Mouse (Mus musculus): ENCODE data around the gene Gm38394. TPM values are rescaled to one million over a fixed set of nuclear protein-coding genes. Genes with fewer than 3 reads are reported as not detected.
A peak's percentile ranks its signal among the peaks of the same experiment; 100 is the strongest.

The Gm38394 gene
- polyA plus RNA-seq, 1 experiment: 13.1 TPM

- Histone ChIP-seq H3K27ac (ENCODE audit: control insufficient read depth, insufficient read depth, low read depth, low read length, poor library complexity) (0 out of 2 replicates have a peak overlapping the region, but pooled peaks have one; percentile 6), H3K4me3 (replicated peaks; ENCODE audit: control insufficient read depth, low read depth, low read length) (no peak overlapping the region), H3K4me1 (ENCODE audit: control insufficient read depth, insufficient read depth, low read length) (peaks cover 9% of the 10 kb centered on the region)
- TF ChIP-seq CTCF (IDR thresholded peaks at IDR 0.05; ENCODE audit: control insufficient read depth, insufficient read depth, low read length) (no peak), POLR2A (IDR thresholded peaks at IDR 0.05; ENCODE audit: borderline replicate concordance, control insufficient read depth, low read depth, low read length) (no peak)
- 83% methylated on average over 11 of the region's 11 CpGs for WGBS
Measured at GRCm38 (mm10) chr1:133693536-133694114, 32.5 kb upstream of the Gm38394 start.

GRCm38 (mm10) chr1:133692195-133692594 lies 31.1 kb upstream of the Gm38394 start:
- 73% methylated on average over 4 of the region's 4 CpGs for WGBS
- Histone ChIP-seq H3K4me1 (ENCODE audit: control insufficient read depth, insufficient read depth, low read length) (peaks cover 8% of the 10 kb centered on the region), H3K4me3 (replicated peaks; ENCODE audit: control insufficient read depth, low read depth, low read length) (no peak overlapping the region), H3K27ac (ENCODE audit: control insufficient read depth, insufficient read depth, low read depth, low read length, poor library complexity) (no peak overlapping the region)
- TF ChIP-seq POLR2A (IDR thresholded peaks at IDR 0.05; ENCODE audit: borderline replicate concordance, control insufficient read depth, low read depth, low read length): no peak
- no peak for TF ChIP-seq CTCF (IDR thresholded peaks at IDR 0.05; ENCODE audit: control insufficient read depth, insufficient read depth, low read length)

- TF ChIP-seq POLR2A (IDR thresholded peaks at IDR 0.05; ENCODE audit: borderline replicate concordance, control insufficient read depth, low read depth, low read length) (no peak), CTCF (IDR thresholded peaks at IDR 0.05; ENCODE audit: control insufficient read depth, insufficient read depth, low read length) (no peak)
- no peak overlapping the region for H3K4me3 ChIP-seq (replicated peaks; ENCODE audit: control insufficient read depth, low read depth, low read length)
- WGBS: 75% methylated on average over 6 of the region's 6 CpGs
- H3K4me1 ChIP-seq (ENCODE audit: control insufficient read depth, insufficient read depth, low read length): peaks cover 8% of the 10 kb centered on the region
- 0 out of 2 replicates have a peak overlapping the region, but pooled peaks have one; percentile 6 for H3K27ac ChIP-seq (ENCODE audit: control insufficient read depth, insufficient read depth, low read depth, low read length, poor library complexity)
Measured at GRCm38 (mm10) chr1:133691046-133691445, 29.9 kb upstream of the Gm38394 start.

GRCm38 (mm10) chr1:133689897-133690296 lies 28.8 kb upstream of the Gm38394 start, which contains the start of gene Lax1:
TSS of gene Lax1 (minus strand) at chr1:133690108.
- peaks cover 4% of the 10 kb centered on the region; the same call in 1 of the 2 replicates for H3K4me1 ChIP-seq (ENCODE audit: control insufficient read depth, insufficient read depth, low read length)
- H3K4me3 ChIP-seq (replicated peaks; ENCODE audit: control insufficient read depth, low read depth, low read length): peak within 1 kb of the TSS; percentile 62
- no peak for TF ChIP-seq CTCF (IDR thresholded peaks at IDR 0.05; ENCODE audit: control insufficient read depth, insufficient read depth, low read length)
- no peak for TF ChIP-seq POLR2A (IDR thresholded peaks at IDR 0.05; ENCODE audit: borderline replicate concordance, control insufficient read depth, low read depth, low read length)
- WGBS: 2% methylated on average over 6 of the region's 6 CpGs
- peak within 1 kb of the TSS; percentile 86 for H3K27ac ChIP-seq (ENCODE audit: control insufficient read depth, insufficient read depth, low read depth, low read length, poor library complexity)

- Histone ChIP-seq H3K4me1 (ENCODE audit: control insufficient read depth, insufficient read depth, low read length) (peaks cover 1% of the 10 kb centered on the region; the same call in 1 of the 2 replicates), H3K27ac (ENCODE audit: control insufficient read depth, insufficient read depth, low read depth, low read length, poor library complexity) (no peak overlapping the region), H3K4me3 (replicated peaks; ENCODE audit: control insufficient read depth, low read depth, low read length) (no peak overlapping the region)
- WGBS: 46% methylated on average over 7 of the region's 7 CpGs
- TF ChIP-seq POLR2A (IDR thresholded peaks at IDR 0.05; ENCODE audit: borderline replicate concordance, control insufficient read depth, low read depth, low read length) (no peak), CTCF (IDR thresholded peaks at IDR 0.05; ENCODE audit: control insufficient read depth, insufficient read depth, low read length) (no peak)
Measured at GRCm38 (mm10) chr1:133688301-133688700, 27.2 kb upstream of the Gm38394 start.

GRCm38 (mm10) chr1:133685749-133686519 lies 24.8 kb upstream of the Gm38394 start:
- Histone ChIP-seq H3K27ac (ENCODE audit: control insufficient read depth, insufficient read depth, low read depth, low read length, poor library complexity) (no peak overlapping the region), H3K4me1 (ENCODE audit: control insufficient read depth, insufficient read depth, low read length) (peaks cover 1% of the 10 kb centered on the region; the same call in 1 of the 2 replicates), H3K4me3 (replicated peaks; ENCODE audit: control insufficient read depth, low read depth, low read length) (no peak overlapping the region)
- 52% methylated on average over 10 of the region's 10 CpGs for WGBS
- no peak for TF ChIP-seq POLR2A (IDR thresholded peaks at IDR 0.05; ENCODE audit: borderline replicate concordance, control insufficient read depth, low read depth, low read length)
- no peak for TF ChIP-seq CTCF (IDR thresholded peaks at IDR 0.05; ENCODE audit: control insufficient read depth, insufficient read depth, low read length)

GRCm38 (mm10) chr1:133671801-133672200 lies 10.7 kb upstream of the Gm38394 start:
- no peaks in the 10 kb centered on the region; the same call in 1 of the 2 replicates for H3K4me1 ChIP-seq (ENCODE audit: control insufficient read depth, insufficient read depth, low read length)
- 21% methylated on average over 3 of the region's 3 CpGs for WGBS
- H3K4me3 ChIP-seq (replicated peaks; ENCODE audit: control insufficient read depth, low read depth, low read length): no peak overlapping the region
- H3K27ac ChIP-seq (ENCODE audit: control insufficient read depth, insufficient read depth, low read depth, low read length, poor library complexity): no peak overlapping the region
- no peak for TF ChIP-seq POLR2A (IDR thresholded peaks at IDR 0.05; ENCODE audit: borderline replicate concordance, control insufficient read depth, low read depth, low read length)
- TF ChIP-seq CTCF (IDR thresholded peaks at IDR 0.05; ENCODE audit: control insufficient read depth, insufficient read depth, low read length): no peak

- Histone ChIP-seq H3K4me3 (replicated peaks; ENCODE audit: control insufficient read depth, low read depth, low read length) (no peak overlapping the region), H3K27ac (ENCODE audit: control insufficient read depth, insufficient read depth, low read depth, low read length, poor library complexity) (no peak overlapping the region), H3K4me1 (ENCODE audit: control insufficient read depth, insufficient read depth, low read length) (no peaks in the 10 kb centered on the region; the same call in 1 of the 2 replicates)
- TF ChIP-seq CTCF (IDR thresholded peaks at IDR 0.05; ENCODE audit: control insufficient read depth, insufficient read depth, low read length) (no peak), POLR2A (IDR thresholded peaks at IDR 0.05; ENCODE audit: borderline replicate concordance, control insufficient read depth, low read depth, low read length) (no peak)
- 58% methylated on average over 3 of the region's 3 CpGs for WGBS
Measured at GRCm38 (mm10) chr1:133671266-133671665, 10.1 kb upstream of the Gm38394 start.

Data from bone marrow, adult 2 months (tissue).